Mouse (Mus musculus): Measurements from ENCODE around the gene Panx1. TPM values are rescaled to one million over a fixed set of nuclear protein-coding genes. Genes with fewer than 3 reads are reported as not detected.
A peak's percentile ranks its signal among the peaks of the same experiment; 100 is the strongest.

The Panx1 gene
- total RNA-seq, 2 experiments from 2014 or later, result 33.6 to 36.1 TPM

- H3K4me3 ChIP-seq, result no peak overlapping the region
- TF ChIP-seq CTCF (IDR thresholded peaks at IDR 0.05), result no peak
- no peak for DNase-seq (ENCODE audit: extremely low spot score in 1 of 2, low spot score in 2 of 2)
- no peak overlapping the region for H3K27ac ChIP-seq
- intact Hi-C loops (cut with DNase I), result no loop called here
These were observed 79.9 kb downstream of the Panx1 start for GRCm38 (mm10) chr9:14965368-14965767.

GRCm38 (mm10) chr9:14962769-14963168 lies 82.5 kb downstream of the Panx1 start:
- intact Hi-C loops (cut with DNase I), result no loop called here
- Histone ChIP-seq H3K4me3 (no peak overlapping the region), H3K27ac (no peak overlapping the region)
- no peak for TF ChIP-seq CTCF (IDR thresholded peaks at IDR 0.05)
- no peak for DNase-seq (ENCODE audit: extremely low spot score in 1 of 2, low spot score in 2 of 2)

- no peak for TF ChIP-seq CTCF (IDR thresholded peaks at IDR 0.05)
- H3K4me3 ChIP-seq, result no peak overlapping the region
- intact Hi-C loops (cut with DNase I), result no loop called here
- peak overlapping the region; percentile 1; the same call in 1 of the 2 replicates for H3K27ac ChIP-seq
- no peak for DNase-seq (ENCODE audit: extremely low spot score in 1 of 2, low spot score in 2 of 2)
These were observed 90.6 kb downstream of the Panx1 start for GRCm38 (mm10) chr9:14954659-14955058.

Other genes with a start within 250 kb of the Panx1 start
- gene Gpr83, start 185.3 kb downstream of the Panx1 start, total RNA-seq (2021), result 10 to 100 TPM; 20.0 to 23.6 TPM
- gene Izumo1r, start 141.5 kb downstream of the Panx1 start, total RNA-seq (2021), result not detected
- not detected for gene Hephl1, start 66.6 kb upstream of the Panx1 start, total RNA-seq (2021)
- 1 to 10 TPM; 7.6 to 9.2 TPM for gene Vstm5, start 193.6 kb upstream of the Panx1 start, total RNA-seq (2021)
- gene Med17, start 234.5 kb upstream of the Panx1 start, total RNA-seq (2021), result 10 to 100 TPM; 35.7 to 35.8 TPM